Mouse (Mus musculus) stomach, embryonic 15.5 days (tissue): ENCODE measurements around the gene Gm5460. TPM values are rescaled to one million over a fixed set of nuclear protein-coding genes. Genes with fewer than 3 reads are reported as not detected.

Experiments used
- ATAC-seq: fragments of 200-750 bp; cut with Nextera tagmentation; 2 replicates; pipeline ENCODE4 v1.8.0; 2017; ENCODE audit warnings: low read depth, moderate number of reproducible peaks, moderate TSS enrichment; ENCODE audit not compliant: insufficient read depth, low FRiP score
- H3K27ac ChIP-seq: fragments of 300-500 bp; sonication (generic); 2 replicates; pipeline ENCODE4 v1.5.1; 2015; ENCODE audit warnings: mild to moderate bottlenecking, inconsistent platforms
- H3K27me3 ChIP-seq: fragments of 300-500 bp; sonication (generic); replicated peaks from 2 replicates; pipeline ENCODE4 v1.6.1; 2015; ENCODE audit warnings: inconsistent platforms
- H3K36me3 ChIP-seq: fragments of 300-500 bp; sonication (generic); 2 replicates; pipeline ENCODE4 v1.6.1; 2015; ENCODE audit warnings: inconsistent platforms
- H3K4me1 ChIP-seq: fragments of 300-500 bp; sonication (generic); 2 replicates; pipeline ENCODE4 v1.6.1; 2015; ENCODE audit warnings: inconsistent platforms
- H3K4me2 ChIP-seq: fragments of 300-500 bp; sonication (generic); 2 replicates; pipeline ENCODE4 v1.6.1; 2015; ENCODE audit warnings: mild to moderate bottlenecking, inconsistent platforms
- H3K4me3 ChIP-seq: fragments of 300-500 bp; sonication (generic); replicated peaks from 2 replicates; pipeline ENCODE4 v1.5.1; 2015; ENCODE audit warnings: inconsistent platforms
- H3K9ac ChIP-seq: fragments of 300-500 bp; sonication (generic); 2 replicates; pipeline ENCODE4 v1.6.1; 2015; ENCODE audit warnings: inconsistent platforms
- H3K9me3 ChIP-seq: fragments of 300-500 bp; sonication (generic); 2 replicates; pipeline ENCODE4 v1.6.1; 2016; ENCODE audit warnings: inconsistent platforms
- WGBS: fragments of 180-500 bp; shearing (Covaris S2); methylation state at CpG from one replicate; pipeline ENCODE4 v1.1.7; 2015; 5-methylcytosine and 5-hydroxymethylcytosine counted together
- polyA plus RNA-seq: library from polyadenylated mRNA; unstranded; fragments of >200 nt; fragmentation: Nextera tagmentation; extraction: Ambion mirVana; gene quantifications from 2 replicates; pipeline ENCODE4 v1.2.1, GENCODE M21; 2015

The Gm5460 gene
- not detected in 2 replicates for polyA plus RNA-seq

DNA sequence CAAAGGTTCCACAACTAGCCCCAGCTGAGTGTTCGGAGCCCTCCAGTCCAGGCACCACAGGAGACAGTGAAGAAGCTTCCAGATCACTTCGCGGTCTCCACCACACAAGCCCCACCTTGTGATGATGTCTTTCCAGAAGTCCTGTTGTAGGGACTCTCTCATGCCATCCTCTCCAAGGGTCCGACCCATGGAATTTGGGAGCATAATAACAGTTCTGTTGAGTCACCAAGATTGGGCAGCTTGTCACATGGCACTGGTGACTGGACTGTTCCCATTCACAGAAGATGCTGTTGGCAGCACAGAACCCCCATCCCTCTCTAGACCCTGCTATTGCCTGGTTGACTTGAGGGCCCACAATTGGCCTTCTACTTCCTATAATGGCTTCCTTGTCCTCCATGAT is at the start of gene Gm5460:
Gene Gm5460 (plus strand): TSS at position 378 of the 400 bp plus-strand sequence.
- no peak within 1 kb of the TSS for H3K4me3 ChIP-seq
- ATAC-seq: no peak
- H3K36me3 ChIP-seq: no peaks in the 10 kb centered on the region
- H3K4me1 ChIP-seq: no peaks in the 10 kb centered on the region
- no peak within 1 kb of the TSS for H3K4me2 ChIP-seq
- H3K27ac ChIP-seq: no peak within 1 kb of the TSS
- no peaks in the 10 kb centered on the region for H3K27me3 ChIP-seq
- no peak within 1 kb of the TSS for H3K9ac ChIP-seq
- WGBS: 85% methylated on average over 4 of the region's 4 CpGs
- no peaks in the 10 kb centered on the region for H3K9me3 ChIP-seq

DNA sequence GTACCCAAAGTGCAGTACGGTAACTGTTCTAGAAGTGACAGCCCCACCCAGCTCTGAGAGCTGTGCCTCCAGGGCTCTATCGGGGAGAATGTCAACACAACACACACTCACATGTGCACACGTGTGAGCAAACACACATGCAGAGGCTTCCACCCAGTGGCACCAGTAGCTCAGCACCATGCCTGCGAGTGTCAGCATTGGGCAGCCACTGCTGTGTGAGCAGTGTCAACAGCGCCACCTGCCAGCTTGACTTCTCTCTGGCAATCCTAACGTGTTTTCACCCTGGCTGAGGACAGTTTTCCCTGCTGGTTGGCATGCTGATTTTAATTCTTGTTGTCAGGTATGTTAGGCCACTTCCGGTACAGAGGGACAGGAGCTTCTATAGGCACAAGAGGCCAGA is 43.9 kb upstream of the Gm5460 start:
- no peaks in the 10 kb centered on the region for H3K9me3 ChIP-seq
- H3K27me3 ChIP-seq: no peaks in the 10 kb centered on the region; the same call in 1 of the 2 replicates
- H3K4me1 ChIP-seq: no peaks in the 10 kb centered on the region
- H3K4me2 ChIP-seq: no peak overlapping the region
- ATAC-seq: no peak
- WGBS: 49% methylated on average over 7 of the region's 7 CpGs
- H3K4me3 ChIP-seq: no peak overlapping the region
- H3K9ac ChIP-seq: no peak overlapping the region
- no peak overlapping the region for H3K27ac ChIP-seq
- H3K36me3 ChIP-seq: no peaks in the 10 kb centered on the region

DNA sequence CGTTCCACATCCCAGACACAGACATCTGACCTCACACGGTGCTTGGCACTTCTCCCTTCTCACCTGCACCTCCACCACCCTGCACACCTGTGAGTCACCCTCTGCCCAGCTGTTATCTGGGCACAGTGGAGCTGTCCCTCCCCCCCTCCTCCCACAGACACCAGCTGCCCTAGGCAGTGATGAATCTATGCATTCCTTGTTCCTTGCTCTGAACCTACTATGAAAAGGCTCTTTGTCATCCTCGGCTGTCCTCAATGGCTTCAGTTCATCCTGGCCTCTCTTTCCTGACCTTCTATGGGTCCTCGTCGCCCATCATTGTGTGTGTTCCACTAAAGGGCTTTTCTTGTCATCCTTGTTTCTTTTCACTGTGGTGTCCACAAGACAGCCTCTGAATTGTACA is 41.8 kb upstream of the Gm5460 start:
- H3K9me3 ChIP-seq: no peaks in the 10 kb centered on the region
- H3K9ac ChIP-seq: no peak overlapping the region
- ATAC-seq: no peak
- H3K4me1 ChIP-seq: peaks cover 6% of the 10 kb centered on the region
- no peak overlapping the region for H3K4me2 ChIP-seq
- H3K4me3 ChIP-seq: no peak overlapping the region
- peaks cover 7% of the 10 kb centered on the region; the same call in 1 of the 2 replicates for H3K27me3 ChIP-seq
- H3K36me3 ChIP-seq: no peaks in the 10 kb centered on the region
- no peak overlapping the region for H3K27ac ChIP-seq
- WGBS: 69% methylated on average over 5 of the region's 5 CpGs

DNA sequence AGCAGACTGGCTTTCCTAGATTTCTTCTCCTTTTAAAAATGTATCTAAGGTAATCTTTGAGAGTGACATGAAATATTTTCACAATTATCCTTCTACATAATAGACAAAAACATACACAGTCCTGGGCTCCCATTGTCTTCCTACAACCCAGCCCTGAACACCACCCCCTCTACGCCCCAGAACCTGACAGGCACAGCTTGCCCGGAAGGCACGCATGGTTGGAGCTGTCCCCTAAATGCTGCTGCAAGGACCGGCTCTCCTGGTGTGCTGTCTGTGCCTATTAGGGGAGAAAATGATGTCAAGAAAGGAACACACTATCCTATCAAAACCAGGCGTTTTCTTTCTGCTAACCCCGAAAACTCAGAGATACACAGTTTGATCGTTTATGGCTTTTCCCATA is 38.8 kb upstream of the Gm5460 start:
- no peak overlapping the region for H3K4me2 ChIP-seq

GRCm38 (mm10) chr14:33978604-33979059 is 37.9 kb upstream of the Gm5460 start, which contains the start of gene Zfp488:
Gene Zfp488, minus strand, starts transcription at chr14:33978764.
- Histone ChIP-seq H3K36me3 (no peaks in the 10 kb centered on the region), H3K4me2 (peak within 1 kb of the TSS; percentile 68), H3K9ac (no peak within 1 kb of the TSS), H3K27ac (no peak within 1 kb of the TSS), H3K9me3 (no peaks in the 10 kb centered on the region), H3K27me3 (peaks cover 7% of the 10 kb centered on the region; the same call in 1 of the 2 replicates), H3K4me1 (peaks cover 6% of the 10 kb centered on the region), H3K4me3 (peak within 1 kb of the TSS; percentile 34)
- ATAC-seq: peak; percentile 65; the same call in 1 of the 2 replicates
- WGBS: 2% methylated on average over 24 of the region's 25 CpGs

More for the DNA sequence above, 38.8 kb upstream of the Gm5460 start:
- no peak overlapping the region for H3K4me3 ChIP-seq
- peaks cover 7% of the 10 kb centered on the region; the same call in 1 of the 2 replicates for H3K27me3 ChIP-seq
- no peak for ATAC-seq
- peaks cover 6% of the 10 kb centered on the region for H3K4me1 ChIP-seq
- H3K9me3 ChIP-seq: no peaks in the 10 kb centered on the region
- no peak overlapping the region for H3K27ac ChIP-seq
- no peaks in the 10 kb centered on the region for H3K36me3 ChIP-seq
- WGBS: 42% methylated on average over 7 of the region's 7 CpGs
- H3K9ac ChIP-seq: no peak overlapping the region

- WGBS: 53% methylated on average over 3 of the region's 3 CpGs
- ATAC-seq: no peak
- no peak overlapping the region for H3K9ac ChIP-seq
- no peak overlapping the region for H3K4me3 ChIP-seq
- H3K9me3 ChIP-seq: no peaks in the 10 kb centered on the region
- H3K4me2 ChIP-seq: no peak overlapping the region
- no peaks in the 10 kb centered on the region for H3K27me3 ChIP-seq
- H3K27ac ChIP-seq: no peak overlapping the region
- H3K4me1 ChIP-seq: no peaks in the 10 kb centered on the region
- no peaks in the 10 kb centered on the region for H3K36me3 ChIP-seq
These were observed 27.4 kb upstream of the Gm5460 start for GRCm38 (mm10) chr14:33989201-33989600.

- Histone ChIP-seq H3K4me1 (no peaks in the 10 kb centered on the region), H3K4me2 (no peak overlapping the region), H3K36me3 (no peaks in the 10 kb centered on the region), H3K27me3 (no peaks in the 10 kb centered on the region), H3K4me3 (no peak overlapping the region), H3K9me3 (no peaks in the 10 kb centered on the region), H3K9ac (no peak overlapping the region), H3K27ac (no peak overlapping the region)
- no peak for ATAC-seq
- 67% methylated on average over 4 of the region's 4 CpGs for WGBS
These were observed 24.6 kb upstream of the Gm5460 start for GRCm38 (mm10) chr14:33991971-33992370.

DNA sequence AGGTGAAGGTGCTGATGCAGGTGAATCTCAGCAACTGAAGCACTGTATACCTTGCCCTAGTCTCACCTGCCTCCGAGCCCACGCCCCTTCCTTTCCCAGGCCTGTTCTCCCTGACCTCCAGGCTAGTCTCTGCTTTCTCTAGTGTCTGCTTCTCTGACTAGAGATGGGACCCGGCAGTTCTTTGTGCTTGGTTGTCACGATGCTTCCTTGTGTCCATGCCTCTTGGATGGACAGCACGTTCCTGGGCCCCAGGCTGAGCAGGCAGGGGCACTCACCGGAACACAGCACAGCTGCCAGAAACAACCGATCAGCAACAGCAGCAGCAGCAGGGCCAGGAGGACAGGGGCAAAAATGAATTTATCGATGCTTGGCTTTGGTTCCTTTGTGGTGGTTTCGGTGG is 23.5 kb upstream of the Gm5460 start:
- Histone ChIP-seq H3K27ac (no peak overlapping the region), H3K4me3 (no peak overlapping the region), H3K4me1 (no peaks in the 10 kb centered on the region), H3K9me3 (no peaks in the 10 kb centered on the region), H3K4me2 (no peak overlapping the region), H3K36me3 (no peaks in the 10 kb centered on the region), H3K27me3 (no peaks in the 10 kb centered on the region), H3K9ac (no peak overlapping the region)
- no peak for ATAC-seq
- 85% methylated on average over 9 of the region's 9 CpGs for WGBS

DNA sequence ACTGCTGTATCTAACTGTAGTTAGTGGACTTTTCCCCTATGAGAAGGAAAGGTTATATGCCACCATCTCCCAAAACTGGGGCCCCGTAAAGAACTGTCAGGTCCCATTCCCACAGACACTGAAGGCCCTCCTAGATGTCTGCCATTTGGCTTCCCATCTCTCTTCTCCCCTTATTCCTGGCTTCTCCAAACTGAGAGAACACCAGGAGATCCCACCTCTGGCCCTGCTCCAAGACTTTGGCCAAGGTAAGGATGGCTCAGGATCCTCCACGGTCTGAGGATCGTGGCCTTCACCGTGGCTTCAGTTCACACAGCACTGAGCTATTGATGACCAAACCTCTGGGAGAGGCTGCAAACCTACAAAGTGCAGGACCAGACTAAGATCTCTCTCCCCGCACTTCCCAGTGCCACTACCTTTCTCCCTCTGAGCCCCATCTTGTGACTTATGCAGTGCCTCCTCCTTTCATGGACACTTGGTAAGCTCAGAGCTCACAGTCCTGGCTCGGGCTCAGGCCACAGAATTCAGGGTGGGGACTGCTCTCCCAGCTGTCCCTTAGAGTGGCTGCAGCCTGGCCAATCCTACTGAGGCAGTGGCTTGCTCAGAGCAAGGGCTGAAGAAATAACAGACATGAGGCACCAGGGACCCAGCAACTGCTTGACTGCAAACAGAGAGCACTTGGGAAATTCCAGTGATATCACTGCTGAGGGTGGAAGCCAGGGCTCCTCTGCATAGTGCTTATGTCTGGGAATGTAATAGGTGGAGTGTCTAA is 22.9 kb upstream of the Gm5460 start:
- Histone ChIP-seq H3K36me3 (no peaks in the 10 kb centered on the region), H3K9ac (no peak overlapping the region), H3K27ac (no peak overlapping the region), H3K4me2 (no peak overlapping the region), H3K4me1 (no peaks in the 10 kb centered on the region), H3K4me3 (no peak overlapping the region), H3K27me3 (no peaks in the 10 kb centered on the region), H3K9me3 (no peaks in the 10 kb centered on the region)
- WGBS: 89% methylated on average over 6 of the region's 6 CpGs
- no peak for ATAC-seq

DNA sequence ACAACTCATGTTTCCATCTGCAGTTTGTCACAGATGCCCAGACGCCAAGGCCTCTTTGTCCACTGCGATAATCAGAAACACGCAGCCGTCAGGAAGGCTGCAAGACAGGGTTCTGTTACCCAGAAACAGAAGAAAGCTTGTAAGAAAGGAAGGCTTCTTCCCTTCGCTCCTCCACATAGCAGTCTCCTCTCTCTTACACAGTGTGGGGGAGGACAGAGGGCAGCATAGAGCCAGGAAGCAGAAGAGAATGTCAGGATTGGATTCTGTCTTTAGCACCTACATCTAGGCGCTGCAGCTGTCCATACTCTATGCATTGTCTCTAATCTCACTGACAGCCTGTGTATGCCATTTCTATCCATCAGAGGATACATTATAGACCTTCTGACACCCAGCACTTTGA is 19.1 kb upstream of the Gm5460 start:
- Histone ChIP-seq H3K9me3 (no peaks in the 10 kb centered on the region), H3K27ac (no peak overlapping the region), H3K4me1 (no peaks in the 10 kb centered on the region), H3K4me3 (no peak overlapping the region), H3K9ac (no peak overlapping the region), H3K36me3 (no peaks in the 10 kb centered on the region), H3K27me3 (no peaks in the 10 kb centered on the region), H3K4me2 (no peak overlapping the region)
- ATAC-seq: no peak
- WGBS: 51% methylated on average over 6 of the region's 6 CpGs

- Histone ChIP-seq H3K4me1 (no peaks in the 10 kb centered on the region), H3K36me3 (no peaks in the 10 kb centered on the region), H3K9me3 (no peaks in the 10 kb centered on the region), H3K4me2 (no peak overlapping the region), H3K27me3 (no peaks in the 10 kb centered on the region), H3K27ac (no peak overlapping the region), H3K9ac (no peak overlapping the region), H3K4me3 (no peak overlapping the region)
- ATAC-seq: no peak
These were observed 16.5 kb upstream of the Gm5460 start for GRCm38 (mm10) chr14:34000076-34000475.

DNA sequence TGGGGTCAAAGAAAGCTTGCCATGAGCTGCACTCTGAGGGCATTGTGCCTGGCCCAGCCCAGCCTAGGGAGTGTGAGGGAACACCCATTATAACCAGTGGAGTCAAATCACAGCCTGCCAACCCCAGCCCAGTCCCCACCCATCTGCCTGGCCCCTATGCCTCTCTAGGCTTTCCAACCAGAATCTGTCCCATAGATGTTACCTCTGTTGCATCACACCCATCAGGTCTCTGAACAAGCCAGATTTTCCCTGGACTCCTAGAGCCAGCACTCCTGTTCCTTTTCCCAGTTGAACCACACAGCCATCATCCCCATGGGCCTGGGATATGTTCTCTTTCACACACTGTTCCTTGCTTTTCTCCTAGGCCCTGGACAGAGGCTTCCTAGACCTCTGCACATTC is 15.1 kb upstream of the Gm5460 start:
- H3K4me2 ChIP-seq: no peak overlapping the region
- H3K9ac ChIP-seq: no peak overlapping the region
- H3K9me3 ChIP-seq: no peaks in the 10 kb centered on the region
- H3K27ac ChIP-seq: no peak overlapping the region
- H3K4me3 ChIP-seq: no peak overlapping the region
- H3K27me3 ChIP-seq: no peaks in the 10 kb centered on the region
- no peaks in the 10 kb centered on the region for H3K36me3 ChIP-seq
- no peaks in the 10 kb centered on the region for H3K4me1 ChIP-seq
- no peak for ATAC-seq
